Mouse (Mus musculus) olfactory bulb, adult 2 months (tissue): ENCODE measurements around the gene Pigk. TPM values are rescaled to one million over a fixed set of nuclear protein-coding genes. Genes with fewer than 3 reads are reported as not detected.
A peak's percentile ranks its signal among the peaks of the same experiment; 100 is the strongest.

ENCODE experiments used
- H3K27ac ChIP-seq: fragments of 200-500 bp; 2 replicates; pipeline ENCODE4 v1.5.1; 2012; ENCODE audit warnings: low read depth, low read length; ENCODE audit not compliant: insufficient read depth
- H3K4me1 ChIP-seq: fragments of 200-500 bp; 2 replicates; pipeline ENCODE4 v1.6.1; 2012; ENCODE audit warnings: low read length; ENCODE audit not compliant: control insufficient read depth, insufficient read depth
- H3K4me3 ChIP-seq: fragments of 200-500 bp; 2 replicates; pipeline ENCODE4 v1.5.1; 2012; ENCODE audit warnings: mild to moderate bottlenecking, low read depth, low read length, moderate library complexity; ENCODE audit not compliant: insufficient read depth
- CTCF ChIP-seq: fragments of 200-500 bp; IDR thresholded peaks from 2 replicates; pipeline ENCODE4 v1.5.1; 2012; ENCODE audit warnings: low read depth, mild to moderate bottlenecking, low read length, moderate library complexity; ENCODE audit not compliant: insufficient read depth
- POLR2A ChIP-seq: fragments of 200-500 bp; IDR thresholded peaks from 2 replicates; pipeline ENCODE4 v1.6.1; 2012; ENCODE audit warnings: mild to moderate bottlenecking, low read depth, low read length, moderate library complexity; ENCODE audit not compliant: insufficient read depth
- WGBS: fragments of 180-500 bp; shearing (Covaris S2); methylation state at CpG from one replicate; pipeline ENCODE4 v1.1.7; 2018; 5-methylcytosine and 5-hydroxymethylcytosine counted together
- polyA plus RNA-seq: library from polyadenylated mRNA; stranded (reverse); fragments of >200 nt; gene quantifications from 2 replicates; pipeline ENCODE4 v1.2.4, GENCODE M21; 2012; ENCODE audit warnings: low replicate concordance; ENCODE audit not compliant: missing spikeins, insufficient read depth, insufficient read length

Gene Pigk
- polyA plus RNA-seq, 1 experiment: not detected

DNA sequence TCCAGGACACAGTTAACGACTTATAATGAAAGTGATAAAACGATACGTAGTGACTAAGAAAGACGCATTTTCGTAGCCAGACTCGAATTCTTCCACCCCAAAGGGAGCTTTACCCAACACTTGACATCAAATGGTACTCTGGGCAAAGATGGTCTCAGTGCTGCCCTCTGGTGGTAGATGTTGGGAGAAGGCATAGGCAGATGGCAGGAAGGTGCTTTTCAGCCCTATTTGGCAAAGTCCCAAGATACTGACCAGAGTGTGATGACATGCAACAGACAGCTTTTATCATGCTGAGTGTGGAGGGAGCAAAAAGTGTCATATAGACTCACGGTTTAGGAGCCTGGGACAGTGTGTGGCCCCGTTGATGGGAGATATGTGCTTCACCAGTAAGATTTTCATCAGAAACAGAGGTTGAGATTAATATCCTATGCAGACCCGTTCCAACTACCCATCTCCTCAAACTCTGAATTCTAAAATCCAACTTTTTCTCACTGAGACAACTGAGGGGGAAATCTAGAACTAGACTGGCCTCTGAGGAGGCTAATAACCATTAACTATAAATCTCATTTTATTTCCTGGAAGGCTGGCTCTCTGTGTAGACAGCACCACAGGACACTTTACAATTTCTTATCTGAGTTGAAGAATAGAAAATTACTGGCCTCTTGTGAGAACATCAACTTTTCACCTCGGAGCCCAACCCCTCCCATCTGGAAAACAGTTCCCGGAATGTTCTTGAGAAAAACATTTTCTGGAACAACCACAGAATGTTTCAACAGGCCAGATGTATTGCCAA lies 244.7 kb downstream of the Pigk start:
- TF ChIP-seq CTCF (peak; percentile 26; the same call in 1 of the 2 replicates), POLR2A (no peak)
- H3K4me3 ChIP-seq: no peak overlapping the region
- H3K27ac ChIP-seq: no peak overlapping the region
- no peaks in the 10 kb centered on the region; the same call in 1 of the 2 replicates for H3K4me1 ChIP-seq
- 73% methylated on average over 11 of the region's 11 CpGs for WGBS

- TF ChIP-seq POLR2A: no peak
- no peak for TF ChIP-seq CTCF
- H3K27ac ChIP-seq: no peak overlapping the region
- no peak overlapping the region for H3K4me3 ChIP-seq
- WGBS: 83% methylated on average over 10 of the region's 10 CpGs
- H3K4me1 ChIP-seq: no peaks in the 10 kb centered on the region
Measured at GRCm38 (mm10) chr3:152961855-152962376, 248.0 kb downstream of the Pigk start.

DNA sequence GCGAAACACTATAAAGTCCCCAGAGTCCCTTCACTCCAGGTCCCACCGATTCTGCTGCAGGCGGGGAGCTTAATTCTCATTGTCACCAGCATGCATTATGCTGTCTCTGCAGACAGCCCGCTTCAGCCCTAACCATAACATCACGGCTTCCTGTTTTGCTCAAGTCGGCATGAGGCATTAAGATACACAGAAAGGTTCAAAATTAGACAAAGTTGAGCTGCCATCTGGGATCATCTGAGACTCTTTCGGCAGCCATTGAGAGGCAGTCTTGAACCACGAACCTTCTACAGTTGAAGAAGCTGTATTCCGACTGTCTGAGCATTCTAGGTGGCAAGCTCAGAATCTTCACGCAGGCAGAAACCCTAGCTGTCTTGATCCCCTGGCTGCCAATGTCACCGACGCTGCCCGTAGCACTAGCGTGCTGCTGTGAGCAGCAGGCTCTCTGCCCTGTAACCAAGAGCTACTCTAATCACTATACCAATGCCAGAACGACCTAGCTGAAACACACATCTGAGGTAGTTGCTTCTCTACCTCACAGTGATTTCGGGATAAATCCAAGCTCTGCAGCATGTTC lies 256.0 kb downstream of the Pigk start:
- TF ChIP-seq CTCF: no peak
- TF ChIP-seq POLR2A: no peak
- no peak overlapping the region for H3K4me3 ChIP-seq
- no peak overlapping the region for H3K27ac ChIP-seq
- 67% methylated on average over 16 of the region's 16 CpGs for WGBS
- H3K4me1 ChIP-seq: peaks cover 4% of the 10 kb centered on the region

GRCm38 (mm10) chr3:152971373-152971772 lies 257.5 kb downstream of the Pigk start:
- 56% methylated on average over 4 of the region's 4 CpGs for WGBS
- no peak for TF ChIP-seq CTCF
- no peak for TF ChIP-seq POLR2A
- H3K4me3 ChIP-seq: no peak overlapping the region
- H3K4me1 ChIP-seq: peaks cover 4% of the 10 kb centered on the region
- no peak overlapping the region for H3K27ac ChIP-seq

- Histone ChIP-seq H3K27ac (no peak overlapping the region), H3K4me3 (peak overlapping the region; percentile 5; the same call in 1 of the 2 replicates), H3K4me1 (peaks cover 5% of the 10 kb centered on the region; the same call in 1 of the 2 replicates)
- 85% methylated on average over 11 of the region's 11 CpGs for WGBS
- TF ChIP-seq CTCF (no peak), POLR2A (no peak)
Measured at GRCm38 (mm10) chr3:152979481-152980092, 265.7 kb downstream of the Pigk start.

DNA sequence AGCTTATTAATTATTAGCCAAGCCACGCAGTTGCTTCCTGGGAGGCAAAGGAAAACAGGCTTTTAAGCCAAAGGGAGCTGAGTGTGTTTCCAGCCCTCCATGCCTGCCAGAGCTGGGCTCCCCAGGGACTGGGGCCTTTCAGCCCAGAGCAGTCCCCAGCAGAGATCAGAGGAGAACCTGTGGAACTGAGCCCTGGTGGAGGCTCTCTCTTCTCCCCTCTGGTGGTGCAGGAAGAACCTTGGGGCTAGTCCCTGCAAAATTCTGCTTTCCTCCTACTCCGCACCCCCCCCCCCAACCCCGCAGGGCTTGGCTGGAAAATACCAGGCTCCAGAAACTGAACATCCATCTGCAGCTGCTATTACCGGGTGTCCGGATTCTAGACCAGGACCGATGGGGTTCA lies 266.5 kb downstream of the Pigk start:
- Histone ChIP-seq H3K27ac (no peak overlapping the region), H3K4me3 (peak overlapping the region; percentile 55), H3K4me1 (peaks cover 5% of the 10 kb centered on the region; the same call in 1 of the 2 replicates)
- TF ChIP-seq POLR2A (no peak), CTCF (0 out of 2 replicates have a peak, but pooled peaks have one; percentile 19)
- 13% methylated on average over 6 of the region's 6 CpGs for WGBS

DNA sequence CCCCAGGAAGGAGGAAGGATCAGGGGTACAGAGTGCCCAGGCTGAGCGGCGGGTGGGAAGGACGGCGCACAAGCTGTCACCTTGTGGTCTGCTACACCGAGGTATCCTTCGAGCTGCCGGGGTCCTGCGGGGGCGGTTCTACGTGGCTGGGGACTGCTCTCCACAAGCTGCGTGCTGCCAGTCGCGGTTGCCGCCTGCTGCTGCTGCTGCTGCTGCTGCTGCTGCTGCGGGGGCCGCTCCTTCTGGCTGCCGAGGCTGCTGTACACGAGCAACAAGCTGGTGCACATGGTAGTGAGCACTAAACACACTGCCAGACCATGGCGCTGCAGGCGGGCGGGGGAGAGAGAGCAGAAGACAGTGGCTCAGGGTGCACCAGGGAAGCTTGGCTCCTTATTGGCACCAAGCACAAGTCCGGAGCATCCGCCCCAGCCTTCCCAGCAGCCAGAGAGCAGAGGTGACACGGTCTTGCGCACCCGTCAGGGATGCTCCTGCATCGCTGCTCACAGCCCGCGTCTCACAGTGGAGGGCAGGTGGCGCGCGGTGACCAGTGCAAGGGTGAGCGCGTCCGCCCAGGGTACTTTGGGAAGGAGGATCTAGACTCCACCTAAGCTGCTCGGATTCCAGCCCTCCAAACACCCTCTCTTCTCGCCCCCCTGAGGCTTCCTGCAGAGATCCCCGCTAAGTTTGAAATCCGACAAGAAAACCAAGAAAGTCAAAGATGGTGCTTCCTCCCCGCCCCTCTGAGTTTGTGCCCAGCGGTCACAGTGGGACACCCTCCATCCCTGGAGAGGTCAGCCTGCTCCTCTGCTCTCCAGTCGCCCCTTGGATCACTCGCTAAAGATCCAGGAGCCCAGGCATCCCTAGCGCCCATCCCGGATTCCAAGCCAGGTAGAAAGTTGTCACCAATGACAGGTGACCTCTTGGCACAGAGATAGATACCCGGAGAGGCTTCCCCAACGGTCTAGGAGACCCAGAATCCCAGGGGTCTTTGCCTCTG lies 267.4 kb downstream of the Pigk start:
- H3K4me1 ChIP-seq: peaks cover 5% of the 10 kb centered on the region; the same call in 1 of the 2 replicates
- H3K4me3 ChIP-seq: peak overlapping the region; percentile 55
- WGBS: 1% methylated on average over 47 of the region's 47 CpGs
- TF ChIP-seq POLR2A (no peak), CTCF (no peak)
- H3K27ac ChIP-seq: 0 out of 2 replicates have a peak overlapping the region, but pooled peaks have one; percentile 1

DNA sequence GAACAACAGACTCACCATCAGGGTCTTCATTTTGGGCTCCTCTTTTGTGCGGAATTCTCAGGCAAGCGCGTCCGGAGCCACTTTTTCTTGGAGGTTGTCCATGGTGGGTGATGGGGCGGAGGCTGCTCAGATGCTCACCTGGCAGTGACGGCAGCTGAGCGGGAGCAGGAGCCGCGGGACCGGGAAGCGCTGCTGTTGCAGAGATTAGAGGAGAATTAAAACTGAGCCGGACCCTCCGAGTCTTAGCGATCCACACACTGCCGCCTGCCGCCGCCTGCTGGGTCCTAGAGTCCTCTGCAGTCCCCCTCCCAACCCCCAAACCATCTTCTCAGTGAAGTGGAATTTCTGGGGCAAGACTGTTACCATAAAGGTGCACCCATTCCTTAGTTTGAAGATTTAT lies 268.1 kb downstream of the Pigk start, which contains the start of gene St6galnac5:
Gene St6galnac5 (minus strand): TSS at position 259 of the 400 bp plus-strand sequence.
- Histone ChIP-seq H3K27ac (0 out of 2 replicates have a peak within 1 kb of the TSS, but pooled peaks have one; percentile 1), H3K4me3 (peak within 1 kb of the TSS; percentile 55), H3K4me1 (peaks cover 3% of the 10 kb centered on the region; the same call in 1 of the 2 replicates)
- TF ChIP-seq POLR2A: no peak
- no peak for TF ChIP-seq CTCF
- under 1% methylated on average over 17 of the region's 17 CpGs for WGBS
